Mouse (Mus musculus) CH12.LX (cell line): Measurements from ENCODE around the gene Brf1. TPM values are rescaled to one million over a fixed set of nuclear protein-coding genes. Genes with fewer than 3 reads are reported as not detected.

Experiments used
- DNase-seq: peaks from one replicate; pipeline ENCODE4 v3.0.0-alpha.2; 2013; ENCODE audit errors: extremely low read depth
- H3K27ac ChIP-seq: 2 replicates; pipeline ENCODE4 v1.5.1; 2012; ENCODE audit warnings: low read depth, mild to moderate bottlenecking, control low read depth, moderate library complexity; ENCODE audit not compliant: insufficient read depth
- H3K27me3 ChIP-seq: replicated peaks from 2 replicates; pipeline ENCODE3; 2012; ENCODE audit warnings: inconsistent platforms
- H3K36me3 ChIP-seq, 2 experiments: replicated peaks in 1 of 2; 2 replicates each; pipeline versions ENCODE3 to v1.6.1; 2012; ENCODE audit warnings: inconsistent platforms in 1 of 2, low read length in 1 of 2, mild to moderate bottlenecking in 1 of 2, mixed read lengths in 1 of 2, moderate library complexity in 1 of 2; ENCODE audit not compliant: control insufficient read depth in 1 of 2, insufficient read depth in 1 of 2
- H3K4me1 ChIP-seq, 2 experiments: 2 replicates each; pipeline ENCODE4 v1.6.1; 2012; ENCODE audit warnings: inconsistent platforms in 1 of 2, moderate library complexity in 1 of 2; ENCODE audit not compliant: insufficient read depth in 2 of 2, control insufficient read depth in 1 of 2
- H3K4me2 ChIP-seq: 2 replicates; pipeline ENCODE4 v1.6.1; 2012; ENCODE audit warnings: low read depth, mild to moderate bottlenecking, control low read depth; ENCODE audit not compliant: poor library complexity, insufficient read depth, severe bottlenecking
- H3K4me3 ChIP-seq, 3 experiments: fragments of 150-350 bp in 1 of 3; sonication (generic) in 1 of 3; replicated peaks in 1 of 3; 2 replicates each; pipeline versions ENCODE3 to v1.5.1; 2011 to 2012; ENCODE audit warnings: low read depth in 2 of 3, low read length in 2 of 3, mild to moderate bottlenecking in 2 of 3, moderate library complexity in 2 of 3, control low read depth in 1 of 3, improper control_type of control experiment in 1 of 3, inconsistent platforms in 1 of 3, mixed read lengths in 1 of 3; ENCODE audit not compliant: poor library complexity in 1 of 3
- H3K79me2 ChIP-seq: replicated peaks from 2 replicates; pipeline ENCODE4 v1.6.1; 2012; ENCODE audit warnings: mild to moderate bottlenecking, moderate library complexity; ENCODE audit not compliant: control insufficient read depth, poor library complexity, insufficient read depth, severe bottlenecking; ENCODE audit errors: extremely low read depth
- H3K9ac ChIP-seq: 2 replicates; pipeline ENCODE4 v1.6.1; 2012; ENCODE audit warnings: low read depth, mild to moderate bottlenecking, control low read depth, moderate library complexity; ENCODE audit not compliant: insufficient read depth
- H3K9me3 ChIP-seq: replicated peaks from 2 replicates; pipeline ENCODE3; 2012; ENCODE audit warnings: low read length, inconsistent platforms, mixed read lengths
- BHLHE40 ChIP-seq: IDR thresholded peaks from 2 replicates; pipeline ENCODE4 v1.6.1; 2011; ENCODE audit warnings: mild to moderate bottlenecking, low read depth, low read length, improper control_type of control experiment
- CHD2 ChIP-seq: IDR thresholded peaks from 2 replicates; pipeline ENCODE4 v1.6.1; 2011; ENCODE audit warnings: low read length, improper control_type of control experiment
- ELF1 ChIP-seq: IDR thresholded peaks from 2 replicates; pipeline ENCODE4 v1.6.1; 2014; ENCODE audit warnings: low read depth, mild to moderate bottlenecking, inconsistent platforms, low read length, improper control_type of control experiment
- EP300 ChIP-seq: IDR thresholded peaks from 2 replicates; pipeline ENCODE4 v1.6.1; 2011; ENCODE audit warnings: low read length, improper control_type of control experiment
- GABPA ChIP-seq: IDR thresholded peaks from 2 replicates; pipeline ENCODE4 v1.6.1; 2012; ENCODE audit warnings: low read depth, low read length, improper control_type of control experiment, inconsistent platforms; ENCODE audit not compliant: insufficient replicate concordance
- HCFC1 ChIP-seq: IDR thresholded peaks from 2 replicates; pipeline ENCODE4 v1.6.1; 2012; ENCODE audit warnings: low read depth, mild to moderate bottlenecking, inconsistent platforms, low read length, improper control_type of control experiment
- IRF4 ChIP-seq: IDR thresholded peaks from 2 replicates; pipeline ENCODE4 v1.6.1; 2014; ENCODE audit warnings: low read depth, mild to moderate bottlenecking, inconsistent platforms, low read length, improper control_type of control experiment
- KAT2A ChIP-seq: IDR thresholded peaks from 2 replicates; pipeline ENCODE4 v1.6.1; 2012; ENCODE audit warnings: low read length, improper control_type of control experiment, inconsistent platforms; ENCODE audit not compliant: insufficient replicate concordance
- MAFK ChIP-seq: IDR thresholded peaks from 2 replicates; pipeline ENCODE4 v1.6.1; 2011; ENCODE audit warnings: low read length, improper control_type of control experiment; ENCODE audit not compliant: insufficient replicate concordance
- MAX ChIP-seq: IDR thresholded peaks from 2 replicates; pipeline ENCODE4 v1.6.1; 2011; ENCODE audit warnings: low read length, improper control_type of control experiment
- MAZ ChIP-seq: IDR thresholded peaks from 2 replicates; pipeline ENCODE4 v1.6.1; 2012; ENCODE audit warnings: low read depth, mild to moderate bottlenecking, inconsistent platforms, low read length, improper control_type of control experiment, moderate library complexity
- MEF2A ChIP-seq: IDR thresholded peaks from 2 replicates; pipeline ENCODE4 v1.6.1; 2014; ENCODE audit warnings: low read depth, mild to moderate bottlenecking, inconsistent platforms, low read length, improper control_type of control experiment, borderline replicate concordance
- MXI1 ChIP-seq: IDR thresholded peaks from 2 replicates; pipeline ENCODE4 v1.6.1; 2011; ENCODE audit warnings: mild to moderate bottlenecking, low read depth, low read length, improper control_type of control experiment
- NELFE ChIP-seq: IDR thresholded peaks from 2 replicates; pipeline ENCODE4 v1.6.1; 2011; ENCODE audit warnings: low read depth, low read length, improper control_type of control experiment
- NRF1 ChIP-seq: IDR thresholded peaks from 2 replicates; pipeline ENCODE4 v1.6.1; 2014; ENCODE audit warnings: low read depth, mild to moderate bottlenecking, inconsistent platforms, low read length, improper control_type of control experiment, moderate library complexity
- POLR2AphosphoS2 ChIP-seq: IDR thresholded peaks from 2 replicates; pipeline ENCODE4 v1.6.1; 2011; ENCODE audit warnings: low read depth, low read length, improper control_type of control experiment
- RAD21 ChIP-seq: IDR thresholded peaks from 2 replicates; pipeline ENCODE4 v1.6.1; 2011; ENCODE audit warnings: low read depth, mild to moderate bottlenecking, low read length, improper control_type of control experiment, moderate library complexity
- RCOR1 ChIP-seq: conservative IDR thresholded peaks from 2 replicates; pipeline ENCODE4 v1.6.1; 2012; ENCODE audit warnings: low read depth, mild to moderate bottlenecking, inconsistent platforms, low read length, improper control_type of control experiment
- SMC3 ChIP-seq: IDR thresholded peaks from 2 replicates; pipeline ENCODE4 v1.6.1; 2011; ENCODE audit warnings: low read depth, low read length, improper control_type of control experiment
- TBP ChIP-seq: conservative IDR thresholded peaks from 2 replicates; pipeline ENCODE4 v1.6.1; 2011; ENCODE audit warnings: low read depth, low read length, improper control_type of control experiment
- TCF12 ChIP-seq: IDR thresholded peaks from 2 replicates; pipeline ENCODE4 v1.6.1; 2014; ENCODE audit warnings: low read depth, mild to moderate bottlenecking, inconsistent platforms, low read length, improper control_type of control experiment
- UBTF ChIP-seq: IDR thresholded peaks from 2 replicates; pipeline ENCODE4 v1.6.1; 2012; ENCODE audit warnings: low read depth, mild to moderate bottlenecking, inconsistent platforms, low read length, improper control_type of control experiment, moderate library complexity
- ZKSCAN1 ChIP-seq: IDR thresholded peaks from 2 replicates; pipeline ENCODE4 v1.6.1; 2012; ENCODE audit warnings: low read depth, inconsistent platforms, low read length, improper control_type of control experiment, borderline replicate concordance
- dilution Hi-C: fragments of 300-500 bp; cut with MboI; formaldehyde crosslinking; loops from 2 replicates; pipeline ENCODE4 v1.14.3; 2020; ENCODE audit warnings: low sequenced_read_pairs; ENCODE audit not compliant: extremely low pct_unique_long_range_greater_than_20kb, extremely low pct_ligation_motif_present
- in situ Hi-C: fragments of 300-500 bp; cut with MboI; formaldehyde crosslinking; loops from 3 replicates; pipeline ENCODE4 v1.14.3; 2019; ENCODE audit warnings: low sequenced_read_pairs, low pct_ligation_motif_present, low pct_unique_long_range_greater_than_20kb, mixed read lengths
- polyA plus RNA-seq: library from polyadenylated mRNA; unstranded; fragments of >175 nt; gene quantifications from 2 replicates; pipeline ENCODE4 v1.2.1, GENCODE M21; 2012; ENCODE audit warnings: low read depth; ENCODE audit not compliant: insufficient read length
- total RNA-seq, 2 experiments: library from RNA; depleted of rRNA; stranded (reverse); fragments of 300-350 nt in 1 of 2; fragments of >200 nt in 1 of 2; gene quantifications; 2 replicates each; pipeline ENCODE4 v1.2.3; 2012 to 2014

Brf1 gene
- total and polyA plus RNA-seq, 3 experiments = 15.9 to 31.2 (median 29.6) TPM

GRCm38 (mm10) chr12:112921518-112921917 is 79.0 kb downstream of the Brf1 start:
- dilution Hi-C loops = no loop called here
- TF ChIP-seq BHLHE40 = no peak
- TF ChIP-seq RCOR1 = no peak
- TF ChIP-seq MEF2A = no peak
- TF ChIP-seq NELFE = no peak
- TF ChIP-seq KAT2A = no peak
- no peak for TF ChIP-seq MAZ
- no peak for TF ChIP-seq TCF12
- TF ChIP-seq CHD2 = no peak
- no peak for TF ChIP-seq EP300
- no peak for TF ChIP-seq SMC3
- no peak for TF ChIP-seq GABPA
- no peak for TF ChIP-seq ZKSCAN1
- no peak for TF ChIP-seq RAD21
- TF ChIP-seq MXI1 = no peak
- TF ChIP-seq POLR2AphosphoS2 = no peak
- no peak for TF ChIP-seq MAFK
- TF ChIP-seq TBP = no peak
- TF ChIP-seq NRF1 = no peak
- no peak for TF ChIP-seq ELF1
- Histone ChIP-seq H3K36me3 (no peaks in the 10 kb centered on the region), H3K4me3 (no peak overlapping the region), H3K9me3 (no peaks in the 10 kb centered on the region), H3K27ac (no peak overlapping the region), H3K79me2 (no peaks in the 10 kb centered on the region), H3K4me2 (no peak overlapping the region), H3K9ac (no peak overlapping the region), H3K4me1 (peaks cover 8 to 14% of the 10 kb centered on the region in 2 experiments; a peak in 3 of 4 replicates), H3K27me3 (peaks cover 71% of the 10 kb centered on the region)
- no peak for DNase-seq
- in situ Hi-C loops = no loop called here

GRCm38 (mm10) chr12:112917906-112918305 is 82.6 kb downstream of the Brf1 start:
- DNase-seq = no peak
- Histone ChIP-seq H3K4me2 (no peak overlapping the region), H3K27ac (no peak overlapping the region), H3K79me2 (no peaks in the 10 kb centered on the region), H3K36me3 (peaks cover 0 to 2% of the 10 kb centered on the region in 2 experiments), H3K9ac (no peak overlapping the region), H3K4me1 (peaks cover 8 to 17% of the 10 kb centered on the region in 2 experiments; a peak in 3 of 4 replicates), H3K9me3 (no peaks in the 10 kb centered on the region), H3K4me3 (no peak overlapping the region), H3K27me3 (peaks cover 44% of the 10 kb centered on the region)
- in situ Hi-C loops (no loop called here), dilution Hi-C loops (no loop called here)
- no peak for TF ChIP-seq IRF4
- TF ChIP-seq NRF1 = no peak
- no peak for TF ChIP-seq RCOR1
- no peak for TF ChIP-seq UBTF
- no peak for TF ChIP-seq CHD2
- no peak for TF ChIP-seq EP300
- no peak for TF ChIP-seq MAX
- TF ChIP-seq NELFE = no peak
- TF ChIP-seq MAFK = no peak
- no peak for TF ChIP-seq HCFC1
